Mouse (Mus musculus) liver, postnatal 0 days (tissue): ENCODE measurements at regions not wholly inside any gene's neighbourhood (a gene's known extent, or its start where the extent isn't known, plus 50 kb on each side); places are given as distances from the start of the nearest gene placed in this dataset.

ENCODE experiments used
- ATAC-seq: fragments of 200-750 bp; cut with Nextera tagmentation; 2 replicates; pipeline ENCODE4 v1.8.0; 2017; ENCODE audit warnings: mild to moderate bottlenecking, moderate library complexity
- DNase-seq: peaks from one replicate; pipeline ENCODE4 v3.0.0-alpha.2; 2016
- H3K27ac ChIP-seq: fragments of 300-500 bp; sonication (generic); 2 replicates; pipeline ENCODE4 v1.5.1; 2014; ENCODE audit warnings: antibody characterized with exemption, moderate library complexity, mild to moderate bottlenecking, low read depth
- H3K27me3 ChIP-seq: fragments of 300-500 bp; sonication (generic); 2 replicates; pipeline ENCODE4 v1.6.1; 2014; ENCODE audit warnings: low read length, control low read depth, mixed read lengths; ENCODE audit not compliant: insufficient read depth
- H3K36me3 ChIP-seq: fragments of 300-500 bp; sonication (generic); replicated peaks from 2 replicates; pipeline ENCODE4 v1.6.1; 2014; ENCODE audit warnings: mild to moderate bottlenecking, control low read depth, low read length, moderate library complexity, mixed read lengths; ENCODE audit not compliant: insufficient read depth
- H3K4me1 ChIP-seq: fragments of 300-500 bp; sonication (generic); 2 replicates; pipeline ENCODE4 v1.6.1; 2014; ENCODE audit warnings: antibody characterized with exemption, mild to moderate bottlenecking, control low read depth; ENCODE audit not compliant: insufficient read depth
- H3K4me2 ChIP-seq: fragments of 300-500 bp; sonication (generic); 2 replicates; pipeline ENCODE4 v1.6.1; 2014; ENCODE audit warnings: low read depth, mild to moderate bottlenecking, low read length, moderate library complexity, mixed read lengths
- H3K4me3 ChIP-seq: fragments of 300-500 bp; sonication (generic); 2 replicates; pipeline ENCODE4 v1.5.1; 2014; ENCODE audit warnings: low read depth, low read length
- H3K9ac ChIP-seq: fragments of 300-500 bp; sonication (generic); replicated peaks from 2 replicates; pipeline ENCODE4 v1.6.1; 2014; ENCODE audit warnings: mild to moderate bottlenecking, moderate library complexity
- H3K9me3 ChIP-seq: fragments of 300-500 bp; sonication (generic); 2 replicates; pipeline ENCODE4 v1.6.1; 2016; ENCODE audit warnings: mild to moderate bottlenecking, control low read depth, low read length, mixed read lengths
- CTCF ChIP-seq: sonication (generic); IDR thresholded peaks from 2 replicates; pipeline ENCODE4 v1.5.1; 2016; ENCODE audit warnings: antibody characterized with exemption, low read depth
- EP300 ChIP-seq: IDR thresholded peaks from 2 replicates; pipeline ENCODE4 v1.6.1; 2016; ENCODE audit warnings: antibody characterized with exemption, low read depth, mild to moderate bottlenecking
- WGBS: fragments of 180-500 bp; shearing (Covaris S2); extraction: QIAGEN DNeasy Blood & Tissue Kit; methylation state at CpG from one replicate; pipeline ENCODE4 v1.1.7; 2014; ENCODE audit not compliant: insufficient replicate concordance; 5-methylcytosine and 5-hydroxymethylcytosine counted together

GRCm38 (mm10) chr1:186347413-186348147 lies 230.5 kb upstream of the Lyplal1 start:
- DNase-seq, result no peak
- Histone ChIP-seq H3K9ac (no peak overlapping the region), H3K9me3 (no peaks in the 10 kb centered on the region), H3K4me2 (no peak overlapping the region), H3K4me1 (no peaks in the 10 kb centered on the region), H3K4me3 (no peak overlapping the region), H3K36me3 (no peaks in the 10 kb centered on the region), H3K27ac (no peak overlapping the region), H3K27me3 (no peaks in the 10 kb centered on the region)
- WGBS, result 70% methylated on average over 14 of the region's 14 CpGs
- ATAC-seq, result no peak
- TF ChIP-seq CTCF (no peak), EP300 (no peak)

DNA sequence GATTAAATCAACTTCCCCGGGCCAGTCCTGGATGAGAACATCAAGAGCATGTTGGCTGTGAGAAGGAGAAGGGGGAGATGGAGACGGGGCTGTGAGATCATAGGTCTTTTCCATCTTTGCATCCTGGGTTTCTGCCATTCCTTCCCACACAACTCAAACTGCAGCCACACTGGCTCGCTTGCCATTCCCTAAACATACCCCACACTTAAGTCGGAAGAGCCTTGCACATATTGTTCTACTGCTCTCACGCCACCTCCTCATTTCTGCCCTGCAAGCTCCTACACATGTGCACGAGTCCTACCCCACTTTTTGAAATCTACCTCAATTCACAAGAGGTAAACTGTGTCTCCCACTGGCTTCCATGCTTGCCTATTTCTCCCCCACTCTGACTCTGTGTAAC lies 228.3 kb upstream of the Lyplal1 start:
- no peaks in the 10 kb centered on the region for H3K36me3 ChIP-seq
- H3K9ac ChIP-seq, result no peak overlapping the region
- ATAC-seq (no peak), DNase-seq (no peak)
- no peak overlapping the region for H3K4me2 ChIP-seq
- no peaks in the 10 kb centered on the region for H3K9me3 ChIP-seq
- H3K4me3 ChIP-seq, result no peak overlapping the region
- H3K27ac ChIP-seq, result no peak overlapping the region
- 71% methylated on average over 6 of the region's 6 CpGs for WGBS
- TF ChIP-seq CTCF, result no peak
- no peak for TF ChIP-seq EP300
- H3K4me1 ChIP-seq, result no peaks in the 10 kb centered on the region
- H3K27me3 ChIP-seq, result no peaks in the 10 kb centered on the region

DNA sequence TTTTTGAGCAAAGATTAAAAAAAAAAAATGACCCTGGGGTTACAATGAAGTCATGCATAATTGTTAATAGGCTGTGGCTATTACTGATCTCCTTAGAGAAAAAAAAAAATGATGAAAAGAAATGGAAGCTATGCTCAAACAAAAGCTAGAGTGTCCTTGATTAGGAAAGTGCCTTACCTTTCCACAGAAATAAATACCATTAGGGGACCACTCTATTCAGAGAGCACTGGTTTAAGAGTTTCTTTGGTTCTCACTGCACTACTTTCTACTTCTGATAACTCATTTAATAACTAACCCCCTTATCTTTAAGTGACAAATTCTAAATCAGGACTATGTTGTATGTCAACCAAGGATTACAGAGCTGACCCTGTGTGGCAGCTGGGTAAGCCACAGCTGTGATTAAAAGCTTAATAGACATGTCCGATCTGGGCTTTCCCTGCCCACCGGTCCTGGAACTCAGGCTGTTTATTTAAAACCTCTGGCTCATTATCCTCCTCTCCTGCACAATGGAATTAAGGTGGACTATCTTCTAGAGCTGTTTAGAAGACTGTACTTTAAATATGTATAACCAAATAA lies 225.9 kb upstream of the Lyplal1 start:
- H3K27me3 ChIP-seq, result no peaks in the 10 kb centered on the region
- no peaks in the 10 kb centered on the region for H3K4me1 ChIP-seq
- 61% methylated on average over 2 of the region's 2 CpGs for WGBS
- no peaks in the 10 kb centered on the region for H3K9me3 ChIP-seq
- H3K27ac ChIP-seq, result no peak overlapping the region
- TF ChIP-seq EP300, result no peak
- TF ChIP-seq CTCF, result no peak
- H3K36me3 ChIP-seq, result no peaks in the 10 kb centered on the region
- ATAC-seq, result no peak
- H3K4me2 ChIP-seq, result no peak overlapping the region
- no peak for DNase-seq
- H3K4me3 ChIP-seq, result no peak overlapping the region
- H3K9ac ChIP-seq, result no peak overlapping the region

DNA sequence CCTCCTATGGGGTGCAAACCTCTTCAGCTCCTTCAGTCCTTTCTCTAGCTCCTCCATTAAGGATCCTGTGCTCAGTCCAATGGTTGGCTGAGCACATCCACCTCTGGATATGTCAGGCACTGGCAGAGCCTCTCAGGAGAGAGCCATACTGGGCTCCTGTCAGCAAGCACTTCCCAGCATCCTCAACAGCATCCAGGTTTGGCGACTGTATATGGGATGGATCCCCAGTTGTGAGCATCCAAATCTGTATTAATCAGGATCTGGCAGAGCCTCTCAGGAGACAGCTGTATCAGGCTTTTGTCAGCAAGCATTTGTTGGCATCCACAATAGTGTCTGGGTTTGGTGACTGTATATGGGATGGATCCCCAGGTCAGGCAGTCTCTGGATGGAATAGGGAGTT lies 225.3 kb upstream of the Lyplal1 start:
- TF ChIP-seq EP300, result no peak
- no peak for TF ChIP-seq CTCF
- H3K27ac ChIP-seq, result no peak overlapping the region
- no peaks in the 10 kb centered on the region for H3K27me3 ChIP-seq
- 81% methylated on average over 1 of the region's 1 CpGs for WGBS
- H3K9ac ChIP-seq, result no peak overlapping the region
- no peaks in the 10 kb centered on the region for H3K4me1 ChIP-seq
- no peaks in the 10 kb centered on the region for H3K36me3 ChIP-seq
- DNase-seq (no peak), ATAC-seq (no peak)
- no peak overlapping the region for H3K4me3 ChIP-seq
- no peaks in the 10 kb centered on the region for H3K9me3 ChIP-seq
- no peak overlapping the region for H3K4me2 ChIP-seq

DNA sequence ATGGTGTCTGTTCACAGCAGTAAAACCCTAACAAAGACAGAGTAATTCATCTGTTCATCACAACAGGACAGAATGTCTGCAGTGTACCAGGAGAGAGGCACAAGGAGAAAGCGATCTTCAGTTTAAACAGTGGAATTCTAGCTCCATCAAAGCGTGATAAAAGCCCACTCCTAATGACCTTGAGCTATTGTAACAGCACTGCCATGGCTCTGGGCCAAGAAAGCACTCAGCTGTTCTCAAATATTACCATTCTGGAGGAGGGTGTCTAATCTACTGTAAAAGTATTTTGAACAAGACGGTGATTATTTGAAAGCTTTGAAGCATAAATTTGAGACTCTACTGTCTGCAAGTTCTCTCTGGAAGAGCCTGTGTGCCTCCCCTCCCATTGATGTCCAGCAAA lies 224.8 kb upstream of the Lyplal1 start:
- ATAC-seq, result no peak
- no peak overlapping the region for H3K9ac ChIP-seq
- H3K4me2 ChIP-seq, result no peak overlapping the region
- H3K27ac ChIP-seq, result no peak overlapping the region
- no peaks in the 10 kb centered on the region for H3K9me3 ChIP-seq
- WGBS, result 72% methylated on average over 3 of the region's 3 CpGs
- TF ChIP-seq EP300 (no peak), CTCF (no peak)
- H3K27me3 ChIP-seq, result no peaks in the 10 kb centered on the region
- no peaks in the 10 kb centered on the region for H3K36me3 ChIP-seq
- no peak overlapping the region for H3K4me3 ChIP-seq
- DNase-seq, result no peak
- H3K4me1 ChIP-seq, result no peaks in the 10 kb centered on the region

DNA sequence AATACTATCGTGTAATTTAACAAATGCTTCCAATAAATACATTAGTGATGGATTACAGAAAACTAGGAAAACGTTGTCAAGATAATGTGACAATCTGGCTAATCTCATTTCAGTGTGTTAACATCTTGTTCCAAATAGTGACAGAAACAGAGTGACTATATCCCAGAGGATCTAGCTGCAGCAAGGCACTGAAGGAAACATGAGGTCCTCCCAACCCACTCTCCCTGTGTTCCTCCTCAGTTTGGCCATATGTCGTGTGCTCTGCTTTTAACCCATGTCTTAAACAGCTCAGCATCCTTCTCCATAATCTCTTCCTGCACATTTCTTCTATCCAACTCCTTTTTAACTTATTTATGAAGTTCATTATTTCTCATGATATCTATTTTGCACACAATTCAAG lies 223.6 kb upstream of the Lyplal1 start:
- no peak for DNase-seq
- Histone ChIP-seq H3K4me1 (no peaks in the 10 kb centered on the region), H3K4me2 (no peak overlapping the region), H3K36me3 (no peaks in the 10 kb centered on the region), H3K27ac (no peak overlapping the region), H3K27me3 (no peaks in the 10 kb centered on the region), H3K4me3 (no peak overlapping the region), H3K9me3 (no peaks in the 10 kb centered on the region), H3K9ac (no peak overlapping the region)
- no peak for TF ChIP-seq CTCF
- TF ChIP-seq EP300, result no peak
- 69% methylated on average over 3 of the region's 3 CpGs for WGBS
- ATAC-seq, result no peak
